Mouse (Mus musculus) limb, embryonic 12.5 days (tissue): ENCODE measurements around the gene Tcirg1. TPM values are rescaled to one million over a fixed set of nuclear protein-coding genes. Genes with fewer than 3 reads are reported as not detected.

Source experiments
- ATAC-seq: fragments of 200-750 bp; cut with Nextera tagmentation; 2 replicates; pipeline ENCODE4 v1.8.0; 2017; ENCODE audit warnings: low read depth, moderate TSS enrichment; ENCODE audit not compliant: insufficient number of reproducible peaks, insufficient read depth, low FRiP score, low TSS enrichment
- H3K27ac ChIP-seq: fragments of 300-500 bp; sonication (generic); 2 replicates; pipeline ENCODE4 v1.5.1; 2016; ENCODE audit warnings: mild to moderate bottlenecking, moderate library complexity
- H3K27me3 ChIP-seq: fragments of 300-500 bp; sonication (generic); 2 replicates; pipeline ENCODE4 v1.6.1; 2016; ENCODE audit warnings: mild to moderate bottlenecking, moderate library complexity
- H3K36me3 ChIP-seq: fragments of 300-500 bp; sonication (generic); 2 replicates; pipeline ENCODE4 v1.6.1; 2016; ENCODE audit warnings: mild to moderate bottlenecking, moderate library complexity
- H3K4me1 ChIP-seq: fragments of 300-500 bp; sonication (generic); replicated peaks from 2 replicates; pipeline ENCODE4 v1.6.1; 2016
- H3K4me2 ChIP-seq: fragments of 300-500 bp; sonication (generic); 2 replicates; pipeline ENCODE4 v1.6.1; 2016; ENCODE audit warnings: mild to moderate bottlenecking, moderate library complexity
- H3K4me3 ChIP-seq: fragments of 300-500 bp; sonication (generic); replicated peaks from 2 replicates; pipeline ENCODE4 v1.5.1; 2016; ENCODE audit warnings: mild to moderate bottlenecking
- H3K9ac ChIP-seq: fragments of 300-500 bp; sonication (generic); replicated peaks from 2 replicates; pipeline ENCODE4 v1.6.1; 2016; ENCODE audit warnings: mild to moderate bottlenecking, moderate library complexity
- H3K9me3 ChIP-seq: fragments of 300-500 bp; sonication (generic); 2 replicates; pipeline ENCODE4 v1.6.1; 2016; ENCODE audit warnings: mild to moderate bottlenecking, moderate library complexity
- WGBS: fragments of 180-500 bp; shearing (Covaris S2); methylation state at CpG from one replicate; pipeline ENCODE4 v1.1.7; 2016; 5-methylcytosine and 5-hydroxymethylcytosine counted together
- polyA plus RNA-seq: library from polyadenylated mRNA; unstranded; fragments of >200 nt; fragmentation: Nextera tagmentation; extraction: Ambion mirVana; gene quantifications from 2 replicates; pipeline ENCODE4 v1.2.1, GENCODE M21; 2016

Tcirg1 gene
- polyA plus RNA-seq, 1 experiment from 2014 or later: 47.0 TPM

GRCm38 (mm10) chr19:3907876-3908660 is 1.1 kb upstream of the Tcirg1 start:
- WGBS: 77% methylated on average over 8 of the region's 8 CpGs
- Histone ChIP-seq H3K4me1 (peaks cover 41% of the 10 kb centered on the region), H3K9me3 (no peaks in the 10 kb centered on the region), H3K4me3 (peak overlapping the region; percentile 65; the same call in 1 of the 2 replicates), H3K9ac (no peak overlapping the region), H3K36me3 (peaks cover 44% of the 10 kb centered on the region), H3K4me2 (peak overlapping the region; percentile 84; the same call in 1 of the 2 replicates), H3K27ac (no peak overlapping the region), H3K27me3 (no peaks in the 10 kb centered on the region)
- no peak for ATAC-seq

DNA sequence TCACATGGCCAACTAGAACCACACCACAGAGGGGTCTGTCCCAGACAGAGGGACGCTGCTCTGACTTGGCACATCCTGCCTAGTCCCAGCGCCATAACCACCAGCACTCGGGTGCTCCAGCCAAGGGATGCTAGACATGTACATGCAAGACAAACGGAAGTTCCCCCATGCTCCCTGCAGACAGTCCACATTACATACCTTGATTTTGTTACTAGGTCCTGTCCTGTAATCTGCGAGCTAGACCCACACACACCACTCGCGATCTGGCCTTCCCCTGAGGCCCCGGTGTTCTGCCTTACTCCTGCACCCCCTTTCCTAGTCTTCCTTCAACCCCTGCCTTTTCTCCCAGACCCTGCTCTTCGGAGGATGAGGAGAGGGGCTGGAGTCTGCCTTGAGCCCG is 607 bp downstream of the Tcirg1 start:
- Histone ChIP-seq H3K36me3 (peaks cover 60% of the 10 kb centered on the region), H3K4me2 (peak overlapping the region; percentile 84), H3K9ac (peak overlapping the region; percentile 75), H3K27ac (peak overlapping the region; percentile 82; the same call in 1 of the 2 replicates), H3K9me3 (no peaks in the 10 kb centered on the region), H3K4me1 (peaks cover 34% of the 10 kb centered on the region), H3K4me3 (peak overlapping the region; percentile 65), H3K27me3 (no peaks in the 10 kb centered on the region)
- WGBS: 30% methylated on average over 10 of the region's 10 CpGs
- ATAC-seq: no peak

- Histone ChIP-seq H3K4me3 (peak overlapping the region; percentile 65), H3K9ac (peak overlapping the region; percentile 50; the same call in 1 of the 2 replicates), H3K27me3 (no peaks in the 10 kb centered on the region), H3K27ac (peak overlapping the region; percentile 82), H3K4me2 (peak overlapping the region; percentile 84), H3K9me3 (no peaks in the 10 kb centered on the region), H3K4me1 (peaks cover 34% of the 10 kb centered on the region), H3K36me3 (peaks cover 55% of the 10 kb centered on the region)
- ATAC-seq: no peak
- WGBS: 19% methylated on average over 6 of the region's 6 CpGs
Observed at GRCm38 (mm10) chr19:3905261-3905969, 1.5 kb downstream of the Tcirg1 start.

GRCm38 (mm10) chr19:3904363-3904675 is 2.6 kb downstream of the Tcirg1 start:
- Histone ChIP-seq H3K9me3 (no peaks in the 10 kb centered on the region), H3K4me3 (0 out of 2 replicates have a peak overlapping the region, but pooled peaks have one; percentile 3), H3K27me3 (no peaks in the 10 kb centered on the region), H3K27ac (no peak overlapping the region), H3K9ac (no peak overlapping the region), H3K4me1 (peaks cover 34% of the 10 kb centered on the region), H3K4me2 (peak overlapping the region; percentile 84), H3K36me3 (peaks cover 53% of the 10 kb centered on the region)
- no peak for ATAC-seq
- 64% methylated on average over 10 of the region's 10 CpGs for WGBS

- peak overlapping the region; percentile 84; the same call in 1 of the 2 replicates for H3K4me2 ChIP-seq
- H3K4me3 ChIP-seq: no peak overlapping the region
- H3K4me1 ChIP-seq: peaks cover 34% of the 10 kb centered on the region
- ATAC-seq: no peak
- H3K36me3 ChIP-seq: peaks cover 53% of the 10 kb centered on the region
- H3K27me3 ChIP-seq: no peaks in the 10 kb centered on the region
- no peak overlapping the region for H3K27ac ChIP-seq
- H3K9me3 ChIP-seq: no peaks in the 10 kb centered on the region
- WGBS: 71% methylated on average over 25 of the region's 25 CpGs
- no peak overlapping the region for H3K9ac ChIP-seq
Observed at GRCm38 (mm10) chr19:3903648-3904362, 3.1 kb downstream of the Tcirg1 start.

DNA sequence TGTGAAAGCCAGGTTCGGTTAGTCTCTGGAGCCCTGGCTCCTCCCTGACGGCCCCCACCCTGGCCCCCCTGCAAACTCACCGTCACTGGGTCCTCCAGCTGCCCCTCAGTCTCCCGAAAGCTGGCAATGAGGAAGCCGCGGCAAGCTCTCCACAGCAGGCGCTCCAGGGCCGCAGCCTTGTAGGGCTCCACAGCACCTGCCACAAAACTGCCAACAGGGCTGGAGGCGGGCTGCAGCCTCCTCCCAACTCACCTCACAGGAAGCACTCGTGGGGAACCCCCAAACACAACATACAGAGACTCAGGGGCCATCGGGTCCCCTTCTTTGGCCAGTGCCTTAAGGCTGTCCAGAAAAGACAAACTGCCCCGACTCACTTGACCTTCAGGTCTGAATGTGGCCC is 4.0 kb downstream of the Tcirg1 start:
- H3K27me3 ChIP-seq: no peaks in the 10 kb centered on the region
- H3K36me3 ChIP-seq: peaks cover 51% of the 10 kb centered on the region
- no peak overlapping the region for H3K4me3 ChIP-seq
- 79% methylated on average over 12 of the region's 12 CpGs for WGBS
- H3K4me2 ChIP-seq: no peak overlapping the region
- ATAC-seq: no peak
- no peak overlapping the region for H3K9ac ChIP-seq
- H3K27ac ChIP-seq: no peak overlapping the region
- H3K9me3 ChIP-seq: no peaks in the 10 kb centered on the region
- H3K4me1 ChIP-seq: peaks cover 34% of the 10 kb centered on the region

- Histone ChIP-seq H3K27ac (no peak overlapping the region), H3K27me3 (no peaks in the 10 kb centered on the region), H3K4me3 (no peak overlapping the region), H3K4me2 (no peak overlapping the region), H3K36me3 (peaks cover 83% of the 10 kb centered on the region), H3K4me1 (peaks cover 7% of the 10 kb centered on the region; the same call in 1 of the 2 replicates), H3K9ac (no peak overlapping the region), H3K9me3 (no peaks in the 10 kb centered on the region)
- WGBS: 91% methylated on average over 4 of the region's 4 CpGs
- no peak for ATAC-seq
Observed at GRCm38 (mm10) chr19:3899618-3900017, 7.3 kb downstream of the Tcirg1 start.

- no peak overlapping the region for H3K4me2 ChIP-seq
- H3K4me3 ChIP-seq: no peak overlapping the region
- WGBS: 87% methylated on average over 7 of the region's 7 CpGs
- no peak overlapping the region for H3K9ac ChIP-seq
- no peak for ATAC-seq
- H3K36me3 ChIP-seq: peaks cover 89% of the 10 kb centered on the region
- H3K9me3 ChIP-seq: no peaks in the 10 kb centered on the region
- H3K27me3 ChIP-seq: no peaks in the 10 kb centered on the region
- H3K4me1 ChIP-seq: peaks cover under 1% of the 10 kb centered on the region; the same call in 1 of the 2 replicates
- H3K27ac ChIP-seq: no peak overlapping the region
Observed at GRCm38 (mm10) chr19:3898952-3899351, 8.0 kb downstream of the Tcirg1 start.

GRCm38 (mm10) chr19:3897557-3897956 is 9.4 kb downstream of the Tcirg1 start:
- no peaks in the 10 kb centered on the region for H3K4me1 ChIP-seq
- no peak overlapping the region for H3K4me2 ChIP-seq
- 90% methylated on average over 5 of the region's 5 CpGs for WGBS
- no peak for ATAC-seq
- H3K27me3 ChIP-seq: no peaks in the 10 kb centered on the region
- H3K4me3 ChIP-seq: no peak overlapping the region
- peaks cover 91% of the 10 kb centered on the region for H3K36me3 ChIP-seq
- no peaks in the 10 kb centered on the region for H3K9me3 ChIP-seq
- H3K27ac ChIP-seq: no peak overlapping the region
- no peak overlapping the region for H3K9ac ChIP-seq

DNA sequence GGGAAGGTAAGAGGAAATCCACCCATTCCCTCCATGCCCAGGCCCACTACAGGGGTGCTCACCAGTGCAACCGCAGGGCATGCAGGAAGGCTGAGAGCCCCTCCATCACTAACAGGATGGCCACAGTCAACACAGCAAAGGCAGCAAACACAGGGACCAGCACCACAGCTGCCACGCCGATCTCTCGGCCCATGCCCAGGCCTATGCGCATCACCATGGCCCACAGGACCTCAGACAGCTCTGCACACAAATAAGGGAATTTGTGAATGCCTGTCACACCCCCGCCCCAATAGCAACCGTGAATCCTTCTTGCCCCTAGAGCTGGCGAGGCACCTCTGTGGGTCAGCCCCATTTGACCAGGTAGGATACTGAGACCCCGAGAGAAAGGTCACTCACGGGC is 10.7 kb downstream of the Tcirg1 start:
- H3K9ac ChIP-seq: no peak overlapping the region
- H3K27me3 ChIP-seq: no peaks in the 10 kb centered on the region
- no peak overlapping the region for H3K27ac ChIP-seq
- no peak overlapping the region for H3K4me3 ChIP-seq
- no peak overlapping the region for H3K4me2 ChIP-seq
- no peak for ATAC-seq
- WGBS: 94% methylated on average over 10 of the region's 10 CpGs
- H3K4me1 ChIP-seq: no peaks in the 10 kb centered on the region
- H3K36me3 ChIP-seq: peaks cover 91% of the 10 kb centered on the region
- no peaks in the 10 kb centered on the region for H3K9me3 ChIP-seq

DNA sequence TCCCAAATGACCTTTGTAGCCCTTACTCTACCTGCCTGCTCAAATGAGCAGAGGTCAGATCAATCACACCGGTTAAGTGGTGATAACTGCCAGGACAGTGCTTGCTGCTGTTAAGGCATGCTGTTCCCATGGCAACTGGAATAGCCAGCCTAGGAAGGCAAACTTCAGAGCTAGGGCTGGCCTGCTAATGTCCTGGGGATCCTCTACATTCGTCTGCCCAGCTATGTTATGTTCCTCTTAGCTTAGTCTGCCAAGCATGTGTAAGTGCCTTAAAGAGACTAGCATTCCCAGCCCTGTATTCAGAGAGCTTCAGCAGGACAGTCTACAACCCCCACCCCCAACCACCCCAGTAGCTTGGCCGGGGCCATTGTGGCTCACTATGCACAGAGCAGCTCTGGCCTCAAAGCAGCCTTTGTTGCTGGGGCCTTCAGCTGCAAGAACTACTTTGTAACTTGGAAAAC is 11.7 kb downstream of the Tcirg1 start:
- Histone ChIP-seq H3K36me3 (peaks cover 98% of the 10 kb centered on the region), H3K9ac (no peak overlapping the region)
- ATAC-seq: 0 out of 2 replicates have a peak, but pooled peaks have one; percentile 13

More for the DNA sequence above, 11.7 kb downstream of the Tcirg1 start:
- WGBS: 29% methylated on average over 3 of the region's 3 CpGs
- no peak overlapping the region for H3K4me2 ChIP-seq
- H3K9me3 ChIP-seq: no peaks in the 10 kb centered on the region
- H3K4me1 ChIP-seq: no peaks in the 10 kb centered on the region
- H3K27ac ChIP-seq: peak overlapping the region; percentile 45; the same call in 1 of the 2 replicates
- H3K27me3 ChIP-seq: no peaks in the 10 kb centered on the region
- no peak overlapping the region for H3K4me3 ChIP-seq
